Mouse (Mus musculus): ENCODE data around the gene Gm20721. TPM values are rescaled to one million over a fixed set of nuclear protein-coding genes. Genes with fewer than 3 reads are reported as not detected.

The Gm20721 gene
- polyA plus RNA-seq, 1 experiment from 2014 or later: 23.1 TPM

DNA sequence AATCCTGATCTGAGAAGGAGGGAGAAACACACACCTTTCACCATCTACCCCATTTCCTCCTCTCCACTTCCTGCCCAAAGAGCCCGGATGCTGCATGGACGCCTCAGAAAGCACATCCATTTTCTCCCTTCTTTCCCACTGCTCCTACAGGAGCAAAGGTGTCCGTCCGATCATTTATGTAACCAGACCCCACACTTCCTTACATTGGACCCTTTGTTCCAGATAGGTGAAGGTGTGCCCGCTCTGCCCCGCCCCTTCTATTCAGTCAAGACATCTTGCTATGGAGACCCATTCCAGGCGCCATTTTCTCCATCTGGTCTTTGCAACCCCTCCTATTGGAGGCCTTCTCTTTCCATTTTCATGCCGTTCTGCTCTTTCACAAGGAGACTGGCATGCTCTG lies 52.1 kb downstream of the Gm20721 start:
- Histone ChIP-seq H3K27ac (replicated peaks; ENCODE audit: low read depth, low read length) (no peak overlapping the region), H3K9ac (replicated peaks; ENCODE audit: low read length) (peak overlapping the region; percentile 82), H3K9me3 (replicated peaks; ENCODE audit: control insufficient read depth, low read length) (peaks cover 26% of the 10 kb centered on the region), H3K4me2 (ENCODE audit: low read depth, low read length) (peak overlapping the region; percentile 43; the same call in 1 of the 2 replicates), H3K27me3 (ENCODE audit: control insufficient read depth, insufficient read depth, low read length) (peaks cover 22% of the 10 kb centered on the region), H3K4me1 (ENCODE audit: control insufficient read depth, insufficient read depth, low read length) (no peaks in the 10 kb centered on the region; the same call in 1 of the 2 replicates), H3K4me3 (ENCODE audit: low read depth, low read length) (peak overlapping the region; percentile 60), H3K36me3 (replicated peaks; ENCODE audit: control insufficient read depth, insufficient read depth, low read depth, low read length) (no peaks in the 10 kb centered on the region)
- no peak for ATAC-seq (replicated peaks; ENCODE audit: insufficient number of reproducible peaks, low FRiP score, low TSS enrichment, low read depth)
- peak; percentile 67 for DNase-seq (ENCODE audit: low spot score)
- 52% methylated on average over 8 of the region's 8 CpGs for WGBS

DNA sequence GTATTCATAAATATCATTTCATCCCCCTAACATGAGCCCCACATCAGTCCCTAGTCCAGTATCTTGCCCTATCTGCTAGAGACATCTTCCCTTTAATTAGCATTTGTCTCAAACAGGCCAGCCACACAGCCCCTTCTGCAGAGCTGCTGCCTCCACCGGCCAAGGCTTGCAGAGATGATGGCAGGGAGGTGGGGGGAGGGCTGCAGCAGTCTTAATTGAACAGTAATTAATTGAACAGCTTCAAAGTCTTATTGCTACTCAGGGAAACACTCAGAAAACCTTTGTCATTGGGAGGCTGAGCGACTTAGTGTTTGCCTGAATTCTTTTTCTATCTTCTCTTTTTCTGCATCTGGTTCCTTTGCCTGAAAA lies 54.9 kb downstream of the Gm20721 start:
- DNase-seq (ENCODE audit: low spot score): no peak
- 44% methylated on average over 2 of the region's 2 CpGs for WGBS

DNA sequence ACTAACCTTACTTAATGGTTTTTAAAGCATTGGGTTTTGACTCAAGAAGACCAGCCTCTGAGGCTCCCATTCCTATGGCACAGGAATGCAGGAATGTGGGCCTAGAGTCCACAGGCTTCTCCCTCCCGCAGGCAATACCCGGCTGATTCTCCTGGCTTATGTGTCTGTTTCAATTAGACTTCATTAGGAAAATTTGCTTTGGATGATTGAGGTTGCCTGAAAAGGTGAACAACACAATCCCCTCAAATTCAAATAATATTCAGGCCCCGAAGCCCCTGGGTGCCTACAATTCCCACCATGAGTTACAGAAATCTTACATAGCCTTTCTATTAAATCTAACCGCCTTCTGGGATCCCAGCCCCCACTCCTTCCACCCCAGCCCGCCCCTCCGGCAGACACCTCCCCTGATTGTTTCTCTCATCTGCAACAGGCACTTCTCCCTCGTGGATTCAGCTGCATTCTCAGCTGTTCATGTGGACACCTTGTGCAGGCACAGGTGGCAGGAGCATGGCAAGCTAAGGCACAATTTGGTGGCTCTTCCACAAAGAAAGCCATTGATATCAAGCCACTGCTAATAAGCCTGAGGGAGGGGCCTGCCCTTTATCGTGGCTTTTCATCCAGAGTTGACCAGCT lies 55.4 kb downstream of the Gm20721 start:
- peak overlapping the region; percentile 27; the same call in 1 of the 2 replicates for H3K4me2 ChIP-seq (ENCODE audit: low read depth, low read length)
- 50% methylated on average over 8 of the region's 8 CpGs for WGBS
- peaks cover 11% of the 10 kb centered on the region for H3K27me3 ChIP-seq (ENCODE audit: control insufficient read depth, insufficient read depth, low read length)
- no peaks in the 10 kb centered on the region; the same call in 1 of the 2 replicates for H3K4me1 ChIP-seq (ENCODE audit: control insufficient read depth, insufficient read depth, low read length)
- DNase-seq (ENCODE audit: low spot score): no peak
- ATAC-seq (replicated peaks; ENCODE audit: insufficient number of reproducible peaks, low FRiP score, low TSS enrichment, low read depth): no peak
- H3K4me3 ChIP-seq (ENCODE audit: low read depth, low read length): no peak overlapping the region
- H3K9ac ChIP-seq (replicated peaks; ENCODE audit: low read length): no peak overlapping the region
- H3K9me3 ChIP-seq (replicated peaks; ENCODE audit: control insufficient read depth, low read length): peaks cover 7% of the 10 kb centered on the region; the same call in 1 of the 2 replicates
- no peak overlapping the region for H3K27ac ChIP-seq (replicated peaks; ENCODE audit: low read depth, low read length)
- H3K36me3 ChIP-seq (replicated peaks; ENCODE audit: control insufficient read depth, insufficient read depth, low read depth, low read length): peaks cover 3% of the 10 kb centered on the region; the same call in 1 of the 2 replicates

More for the DNA sequence above, 54.9 kb downstream of the Gm20721 start:
- no peaks in the 10 kb centered on the region for H3K36me3 ChIP-seq (replicated peaks; ENCODE audit: control insufficient read depth, insufficient read depth, low read depth, low read length)
- H3K9me3 ChIP-seq (replicated peaks; ENCODE audit: control insufficient read depth, low read length): peaks cover 7% of the 10 kb centered on the region; the same call in 1 of the 2 replicates
- no peak for ATAC-seq (replicated peaks; ENCODE audit: insufficient number of reproducible peaks, low FRiP score, low TSS enrichment, low read depth)
- H3K4me3 ChIP-seq (ENCODE audit: low read depth, low read length): no peak overlapping the region
- H3K9ac ChIP-seq (replicated peaks; ENCODE audit: low read length): no peak overlapping the region
- no peak overlapping the region for H3K27ac ChIP-seq (replicated peaks; ENCODE audit: low read depth, low read length)
- peaks cover 7% of the 10 kb centered on the region for H3K27me3 ChIP-seq (ENCODE audit: control insufficient read depth, insufficient read depth, low read length)
- H3K4me2 ChIP-seq (ENCODE audit: low read depth, low read length): peak overlapping the region; percentile 27
- no peaks in the 10 kb centered on the region; the same call in 1 of the 2 replicates for H3K4me1 ChIP-seq (ENCODE audit: control insufficient read depth, insufficient read depth, low read length)

DNA sequence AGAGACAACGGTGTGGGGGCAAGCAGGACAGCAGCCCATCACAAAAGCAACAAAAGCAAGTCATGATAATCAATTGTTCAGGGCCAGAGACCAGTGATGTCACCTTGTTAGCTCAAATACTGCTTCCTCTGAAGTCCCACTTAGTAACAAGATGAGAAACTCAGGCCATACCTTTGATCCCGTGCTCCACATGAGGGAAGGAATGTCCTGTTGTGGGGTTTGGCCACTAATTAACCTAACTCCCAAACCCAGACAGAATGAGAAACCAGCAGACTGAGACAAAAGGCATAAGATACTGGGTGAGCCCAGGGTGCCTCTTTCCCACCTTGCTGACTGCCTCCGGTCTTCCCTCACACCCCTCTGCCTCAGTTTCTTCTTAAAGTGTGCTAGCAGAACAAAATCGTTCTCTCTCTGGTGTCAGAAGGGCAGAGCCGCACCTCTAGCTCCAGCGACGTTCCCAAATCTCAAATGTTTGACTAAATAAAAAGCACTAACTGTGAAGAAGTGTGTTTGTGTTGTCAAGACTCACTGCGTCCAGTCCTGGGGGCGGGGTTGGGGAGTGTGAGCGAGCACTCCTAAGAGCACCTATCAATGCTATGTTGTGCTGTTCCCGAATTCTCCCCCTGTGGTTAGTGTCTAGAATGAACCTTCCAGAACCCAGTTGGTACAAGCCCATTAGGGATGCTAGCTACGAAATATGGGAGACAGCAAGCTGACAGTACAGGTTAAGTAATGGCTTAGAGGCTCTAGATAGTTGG lies 57.7 kb downstream of the Gm20721 start:
- Histone ChIP-seq H3K9me3 (replicated peaks; ENCODE audit: control insufficient read depth, low read length) (no peaks in the 10 kb centered on the region), H3K27me3 (ENCODE audit: control insufficient read depth, insufficient read depth, low read length) (peaks cover 31% of the 10 kb centered on the region), H3K27ac (replicated peaks; ENCODE audit: low read depth, low read length) (no peak overlapping the region), H3K4me1 (ENCODE audit: control insufficient read depth, insufficient read depth, low read length) (no peaks in the 10 kb centered on the region; the same call in 1 of the 2 replicates), H3K4me2 (ENCODE audit: low read depth, low read length) (no peak overlapping the region), H3K4me3 (ENCODE audit: low read depth, low read length) (no peak overlapping the region), H3K9ac (replicated peaks; ENCODE audit: low read length) (no peak overlapping the region), H3K36me3 (replicated peaks; ENCODE audit: control insufficient read depth, insufficient read depth, low read depth, low read length) (peaks cover 26% of the 10 kb centered on the region)
- no peak for DNase-seq (ENCODE audit: low spot score)
- no peak for ATAC-seq (replicated peaks; ENCODE audit: insufficient number of reproducible peaks, low FRiP score, low TSS enrichment, low read depth)
- WGBS: 55% methylated on average over 12 of the region's 12 CpGs

DNA sequence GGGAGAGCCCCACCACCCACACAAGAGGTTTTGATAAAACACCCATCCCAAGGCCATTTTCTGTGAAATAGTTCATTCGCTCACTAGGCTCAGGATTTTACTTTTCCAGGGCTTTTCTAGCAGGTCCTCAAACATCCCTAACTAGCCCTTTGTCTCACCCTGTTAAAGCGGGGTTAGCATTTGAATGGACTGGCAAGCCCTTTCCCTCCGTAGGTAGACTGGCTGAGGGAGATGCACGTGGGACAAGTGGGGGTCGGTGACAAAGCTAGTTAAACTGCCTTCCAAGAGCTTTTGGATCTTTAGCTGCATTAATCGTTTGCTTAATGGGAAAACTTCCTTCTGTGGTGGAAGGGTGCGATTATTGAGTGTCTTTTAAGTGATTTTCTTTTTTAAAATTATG lies 58.6 kb downstream of the Gm20721 start:
- 33% methylated on average over 7 of the region's 7 CpGs for WGBS
- H3K9me3 ChIP-seq (replicated peaks; ENCODE audit: control insufficient read depth, low read length): no peaks in the 10 kb centered on the region
- DNase-seq (ENCODE audit: low spot score) (no peak), ATAC-seq (replicated peaks; ENCODE audit: insufficient number of reproducible peaks, low FRiP score, low TSS enrichment, low read depth) (no peak)
- peaks cover 26% of the 10 kb centered on the region for H3K36me3 ChIP-seq (replicated peaks; ENCODE audit: control insufficient read depth, insufficient read depth, low read depth, low read length)
- H3K4me1 ChIP-seq (ENCODE audit: control insufficient read depth, insufficient read depth, low read length): no peaks in the 10 kb centered on the region; the same call in 1 of the 2 replicates
- H3K27me3 ChIP-seq (ENCODE audit: control insufficient read depth, insufficient read depth, low read length): peaks cover 31% of the 10 kb centered on the region
- H3K9ac ChIP-seq (replicated peaks; ENCODE audit: low read length): no peak overlapping the region
- no peak overlapping the region for H3K4me2 ChIP-seq (ENCODE audit: low read depth, low read length)
- no peak overlapping the region for H3K27ac ChIP-seq (replicated peaks; ENCODE audit: low read depth, low read length)
- H3K4me3 ChIP-seq (ENCODE audit: low read depth, low read length): no peak overlapping the region

DNA sequence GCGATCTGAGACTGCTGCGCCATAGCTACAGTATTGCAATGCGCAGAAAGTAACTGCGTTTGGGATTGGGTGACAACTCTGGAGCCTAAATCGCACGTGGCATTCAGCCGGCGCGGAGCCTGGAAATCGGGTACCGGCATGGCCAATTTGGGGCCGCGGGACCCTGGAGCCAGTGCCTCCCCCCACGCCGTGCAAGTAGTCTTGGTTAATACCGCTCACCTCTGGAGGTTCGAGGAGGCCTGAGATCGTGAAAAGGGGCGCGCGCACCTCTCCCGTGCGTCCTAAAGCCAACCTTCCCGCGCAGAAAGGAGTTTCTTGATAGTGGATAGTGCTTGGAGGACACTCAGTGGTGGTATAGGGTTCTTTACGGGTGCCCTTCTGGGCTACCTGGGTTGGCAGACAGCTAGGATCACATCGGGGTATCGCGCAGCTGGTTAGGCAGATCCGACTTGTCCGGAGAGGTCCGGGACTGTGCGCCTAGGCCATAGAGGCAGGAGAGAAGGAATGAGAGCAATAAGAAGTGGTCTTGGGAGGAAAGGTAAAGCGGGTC lies 60.5 kb downstream of the Gm20721 start:
- H3K4me1 ChIP-seq (ENCODE audit: control insufficient read depth, insufficient read depth, low read length): no peaks in the 10 kb centered on the region
- H3K27me3 ChIP-seq (ENCODE audit: control insufficient read depth, insufficient read depth, low read length): peaks cover 31% of the 10 kb centered on the region
- no peak overlapping the region for H3K9ac ChIP-seq (replicated peaks; ENCODE audit: low read length)
- H3K4me3 ChIP-seq (ENCODE audit: low read depth, low read length): peak overlapping the region; percentile 1; the same call in 1 of the 2 replicates
- ATAC-seq (replicated peaks; ENCODE audit: insufficient number of reproducible peaks, low FRiP score, low TSS enrichment, low read depth) (no peak), DNase-seq (ENCODE audit: low spot score) (no peak)
- peaks cover 28% of the 10 kb centered on the region for H3K36me3 ChIP-seq (replicated peaks; ENCODE audit: control insufficient read depth, insufficient read depth, low read depth, low read length)
- H3K27ac ChIP-seq (replicated peaks; ENCODE audit: low read depth, low read length): no peak overlapping the region
- no peaks in the 10 kb centered on the region for H3K9me3 ChIP-seq (replicated peaks; ENCODE audit: control insufficient read depth, low read length)
- peak overlapping the region; percentile 1; the same call in 1 of the 2 replicates for H3K4me2 ChIP-seq (ENCODE audit: low read depth, low read length)
- 42% methylated on average over 34 of the region's 34 CpGs for WGBS

DNA sequence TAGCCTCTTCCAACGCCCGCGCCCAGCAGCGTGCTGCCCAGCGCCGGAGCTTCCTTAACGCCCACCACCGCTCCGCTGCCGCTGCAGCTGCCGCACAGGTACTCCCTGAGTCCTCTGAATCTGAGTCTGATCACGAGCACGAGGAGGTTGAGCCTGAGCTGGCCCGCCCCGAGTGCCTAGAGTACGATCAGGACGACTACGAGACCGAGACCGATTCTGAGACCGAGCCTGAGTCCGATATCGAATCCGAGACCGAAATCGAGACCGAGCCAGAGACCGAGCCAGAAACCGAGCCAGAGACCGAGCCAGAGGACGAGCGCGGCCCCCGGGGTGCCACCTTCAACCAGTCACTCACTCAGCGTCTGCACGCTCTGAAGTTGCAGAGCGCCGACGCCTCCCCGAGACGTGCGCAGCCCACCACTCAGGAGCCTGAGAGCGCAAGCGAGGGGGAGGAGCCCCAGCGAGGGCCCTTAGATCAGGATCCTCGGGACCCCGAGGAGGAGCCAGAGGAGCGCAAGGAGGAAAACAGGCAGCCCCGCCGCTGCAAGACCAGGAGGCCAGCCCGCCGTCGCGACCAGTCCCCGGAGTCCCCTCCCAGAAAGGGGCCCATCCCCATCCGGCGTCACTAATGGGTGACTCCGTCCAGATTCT lies 61.6 kb downstream of the Gm20721 start:
- no peak overlapping the region for H3K9ac ChIP-seq (replicated peaks; ENCODE audit: low read length)
- H3K27me3 ChIP-seq (ENCODE audit: control insufficient read depth, insufficient read depth, low read length): peaks cover 31% of the 10 kb centered on the region
- no peak for ATAC-seq (replicated peaks; ENCODE audit: insufficient number of reproducible peaks, low FRiP score, low TSS enrichment, low read depth)
- DNase-seq (ENCODE audit: low spot score): peak; percentile 58
- H3K4me2 ChIP-seq (ENCODE audit: low read depth, low read length): peak overlapping the region; percentile 55
- H3K27ac ChIP-seq (replicated peaks; ENCODE audit: low read depth, low read length): no peak overlapping the region
- peak overlapping the region; percentile 30 for H3K4me3 ChIP-seq (ENCODE audit: low read depth, low read length)
- no peaks in the 10 kb centered on the region for H3K9me3 ChIP-seq (replicated peaks; ENCODE audit: control insufficient read depth, low read length)
- no peaks in the 10 kb centered on the region for H3K4me1 ChIP-seq (ENCODE audit: control insufficient read depth, insufficient read depth, low read length)
- H3K36me3 ChIP-seq (replicated peaks; ENCODE audit: control insufficient read depth, insufficient read depth, low read depth, low read length): peaks cover 28% of the 10 kb centered on the region
- 55% methylated on average over 58 of the region's 58 CpGs for WGBS

Data from embryonic facial prominence, embryonic 11.5 days (tissue).